Mouse (Mus musculus) testis, adult 2 months (tissue): ENCODE results near the gene Otx1. TPM values are rescaled to one million over a fixed set of nuclear protein-coding genes. Genes with fewer than 3 reads are reported as not detected.

ENCODE experiments used
- H3K27ac ChIP-seq: fragments of 200-500 bp; 2 replicates; pipeline ENCODE4 v1.5.1; 2012; ENCODE audit warnings: low read depth, low read length; ENCODE audit not compliant: control insufficient read depth, insufficient read depth
- H3K27me3 ChIP-seq: fragments of 200-500 bp; 2 replicates; pipeline ENCODE4 v1.6.1; 2012; ENCODE audit warnings: mild to moderate bottlenecking, low read length, moderate library complexity; ENCODE audit not compliant: control insufficient read depth, insufficient read depth
- H3K36me3 ChIP-seq: fragments of 200-500 bp; 2 replicates; pipeline ENCODE4 v1.6.1; 2012; ENCODE audit warnings: mild to moderate bottlenecking, low read length; ENCODE audit not compliant: control insufficient read depth, insufficient read depth
- H3K4me1 ChIP-seq: fragments of 200-500 bp; 2 replicates; pipeline ENCODE4 v1.6.1; 2012; ENCODE audit warnings: low read length; ENCODE audit not compliant: control insufficient read depth, insufficient read depth
- H3K4me3 ChIP-seq: fragments of 200-500 bp; 2 replicates; pipeline ENCODE4 v1.5.1; 2012; ENCODE audit warnings: low read depth, mild to moderate bottlenecking, low read length, moderate library complexity, mixed read lengths; ENCODE audit not compliant: control insufficient read depth
- CTCF ChIP-seq: fragments of 200-500 bp; IDR thresholded peaks from 2 replicates; pipeline ENCODE4 v1.5.1; 2012; ENCODE audit warnings: low read depth, mild to moderate bottlenecking, inconsistent platforms, low read length, moderate library complexity; ENCODE audit not compliant: control insufficient read depth, insufficient read depth, insufficient replicate concordance
- POLR2A ChIP-seq: fragments of 200-500 bp; IDR thresholded peaks from 2 replicates; pipeline ENCODE4 v1.6.1; 2012; ENCODE audit warnings: low read depth, mild to moderate bottlenecking, inconsistent platforms, low read length, moderate library complexity; ENCODE audit not compliant: control insufficient read depth
- polyA plus RNA-seq: library from polyadenylated mRNA; depleted of rRNA; stranded (reverse); fragments of >200 nt; gene quantifications from 2 replicates; pipeline ENCODE4 v1.2.3, GENCODE M21; 2012

Otx1 gene
- polyA plus RNA-seq, 1 experiment = 0.23 TPM

GRCm38 (mm10) chr11:21955167-21955566 lies 47.5 kb downstream of the Otx1 start:
- H3K27me3 ChIP-seq = no peaks in the 10 kb centered on the region
- no peaks in the 10 kb centered on the region for H3K4me1 ChIP-seq
- no peak for TF ChIP-seq POLR2A
- TF ChIP-seq CTCF = no peak
- H3K36me3 ChIP-seq = no peaks in the 10 kb centered on the region
- H3K4me3 ChIP-seq = no peak overlapping the region
- no peak overlapping the region for H3K27ac ChIP-seq

DNA sequence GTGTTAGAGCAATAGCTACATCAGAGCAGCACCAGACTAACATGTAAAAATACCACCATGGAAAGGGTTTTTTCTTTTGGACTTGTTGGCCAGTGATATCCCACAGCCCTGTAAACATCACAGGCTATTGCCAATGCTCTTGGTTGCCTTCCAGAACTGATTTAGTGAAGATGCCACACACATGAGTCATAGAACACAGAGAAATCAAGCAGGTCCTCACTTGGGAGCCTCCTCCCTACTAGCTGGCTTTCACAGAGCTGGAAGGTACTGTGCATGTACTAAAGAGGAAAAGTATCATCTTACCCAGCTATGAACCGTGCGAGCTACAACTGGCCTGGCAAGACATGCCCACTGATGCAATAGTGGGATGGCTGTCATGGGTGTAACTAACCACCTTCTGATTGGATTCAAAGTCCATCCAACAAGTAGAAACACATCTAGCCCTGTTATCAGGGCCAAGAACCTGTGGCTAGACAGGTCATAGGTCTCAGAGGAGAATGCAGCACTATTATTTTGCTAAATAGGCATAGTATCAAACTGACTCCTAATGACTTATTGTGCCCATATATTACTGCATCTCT lies 51.0 kb downstream of the Otx1 start:
- no peak overlapping the region for H3K27ac ChIP-seq
- H3K36me3 ChIP-seq = no peaks in the 10 kb centered on the region
- H3K4me1 ChIP-seq = no peaks in the 10 kb centered on the region
- TF ChIP-seq CTCF (no peak), POLR2A (no peak)
- H3K27me3 ChIP-seq = no peaks in the 10 kb centered on the region
- no peak overlapping the region for H3K4me3 ChIP-seq

- no peak; the same call in 1 of the 2 replicates for TF ChIP-seq CTCF
- TF ChIP-seq POLR2A = no peak
Measured at GRCm38 (mm10) chr11:21950094-21950493, 52.6 kb downstream of the Otx1 start.

More at GRCm38 (mm10) chr11:21950094-21950493, 52.6 kb downstream of the Otx1 start:
- no peaks in the 10 kb centered on the region for H3K36me3 ChIP-seq
- no peaks in the 10 kb centered on the region for H3K27me3 ChIP-seq
- no peak overlapping the region for H3K27ac ChIP-seq
- H3K4me3 ChIP-seq = no peak overlapping the region
- H3K4me1 ChIP-seq = no peaks in the 10 kb centered on the region
